Mouse (Mus musculus) C2C12 (cell line): ENCODE measurements around the gene 2900011O08Rik. TPM values are rescaled to one million over a fixed set of nuclear protein-coding genes. Genes with fewer than 3 reads are reported as not detected.
A peak's percentile ranks its signal among the peaks of the same experiment; 100 is the strongest.

Source experiments
- H3K27me3 ChIP-seq: one replicate; pipeline ENCODE4 v1.6.1; 2011; ENCODE audit not compliant: control insufficient read depth, insufficient read depth, insufficient read length
- H3K36me3 ChIP-seq: one replicate; pipeline ENCODE4 v1.6.1; 2011; ENCODE audit not compliant: control insufficient read depth, insufficient read depth
- H3K4me3 ChIP-seq: one replicate; pipeline ENCODE4 v1.5.1; 2011; ENCODE audit warnings: mild to moderate bottlenecking, control low read depth; ENCODE audit not compliant: poor library complexity, insufficient read depth, severe bottlenecking
- H3K79me2 ChIP-seq: one replicate; pipeline ENCODE4 v1.6.1; 2011; ENCODE audit not compliant: control insufficient read depth, insufficient read depth
- H3K79me3 ChIP-seq: one replicate; pipeline ENCODE4 v1.6.1; 2011; ENCODE audit warnings: low read depth, control low read depth
- H3ac ChIP-seq: one replicate; pipeline ENCODE3; 2011; ENCODE audit warnings: low read depth; ENCODE audit not compliant: control insufficient read depth, insufficient read length
- CEBPB ChIP-seq: IDR thresholded peaks from one replicate; pipeline ENCODE4 v1.6.1; 2011; ENCODE audit warnings: low read depth, mild to moderate bottlenecking, control low read depth, moderate library complexity
- CTCF ChIP-seq: IDR thresholded peaks from one replicate; pipeline ENCODE4 v1.5.1; 2011; ENCODE audit not compliant: control insufficient read depth, insufficient read depth, insufficient read length
- FOSL1 ChIP-seq: IDR thresholded peaks from one replicate; pipeline ENCODE4 v1.8.0; 2011; ENCODE audit warnings: mild to moderate bottlenecking, low read length; ENCODE audit not compliant: poor library complexity, insufficient read depth, severe bottlenecking
- MAX ChIP-seq: IDR thresholded peaks from one replicate; pipeline ENCODE4 v1.6.1; 2011; ENCODE audit warnings: mild to moderate bottlenecking, control low read depth
- MYOD1 ChIP-seq: IDR thresholded peaks from one replicate; pipeline ENCODE4 v1.6.1; 2011; ENCODE audit warnings: low read depth; ENCODE audit not compliant: control insufficient read depth, insufficient read length
- MYOG ChIP-seq: IDR thresholded peaks from one replicate; pipeline ENCODE4 v1.6.1; 2011; ENCODE audit not compliant: control insufficient read depth, insufficient read length; ENCODE audit errors: extremely low read depth
- USF1 ChIP-seq: IDR thresholded peaks from one replicate; pipeline ENCODE4 v1.6.1; 2011; ENCODE audit warnings: low read depth, mild to moderate bottlenecking, control low read depth, moderate library complexity
- polyA plus RNA-seq: library from polyadenylated mRNA; unstranded; fragments of >200 nt; fragmentation: generic; extraction: Trizol; gene quantifications from one replicate; pipeline ENCODE4 v1.2.1, GENCODE M21; 2012; ENCODE audit warnings: missing spikeins

The 2900011O08Rik gene
- polyA plus RNA-seq, 1 experiment: 0.02 TPM

DNA sequence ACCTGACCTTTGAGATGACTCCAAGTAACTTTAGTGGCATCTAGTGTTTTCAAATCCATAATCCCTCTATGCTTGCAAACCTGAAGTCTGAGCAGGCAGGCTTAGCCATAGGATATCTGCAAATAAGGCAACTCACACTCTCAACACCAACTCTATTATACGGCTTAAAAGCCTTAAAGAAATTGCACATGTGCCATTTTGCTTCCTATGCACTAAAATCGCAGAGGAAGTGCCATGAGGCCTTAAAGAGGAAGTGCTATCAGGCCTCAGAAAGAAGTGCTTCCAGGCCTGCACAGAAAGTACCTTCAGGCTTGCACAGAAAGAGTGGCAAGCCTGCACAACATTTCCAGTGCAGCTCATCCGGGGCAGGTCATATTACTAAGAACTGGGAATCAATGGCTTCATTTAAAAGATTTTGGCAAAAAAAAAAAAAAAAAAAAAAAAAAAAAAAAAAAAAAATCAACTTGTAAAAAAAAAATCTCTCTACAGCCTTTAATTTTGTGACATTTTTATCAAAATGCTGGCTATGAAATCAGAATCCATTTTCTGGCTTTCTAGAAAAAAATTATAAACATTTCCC, 123.3 kb downstream of the 2900011O08Rik start:
- no peak for TF ChIP-seq FOSL1
- no peak for TF ChIP-seq MYOG
- TF ChIP-seq MYOD1: no peak
- TF ChIP-seq CEBPB: no peak
- TF ChIP-seq USF1: no peak
- TF ChIP-seq MAX: no peak
- no peak for TF ChIP-seq CTCF
- Histone ChIP-seq H3K4me3 (no peak overlapping the region), H3K79me3 (no peaks in the 10 kb centered on the region), H3ac (no peak overlapping the region), H3K36me3 (peaks cover 43% of the 10 kb centered on the region), H3K27me3 (no peaks in the 10 kb centered on the region), H3K79me2 (no peaks in the 10 kb centered on the region)

DNA sequence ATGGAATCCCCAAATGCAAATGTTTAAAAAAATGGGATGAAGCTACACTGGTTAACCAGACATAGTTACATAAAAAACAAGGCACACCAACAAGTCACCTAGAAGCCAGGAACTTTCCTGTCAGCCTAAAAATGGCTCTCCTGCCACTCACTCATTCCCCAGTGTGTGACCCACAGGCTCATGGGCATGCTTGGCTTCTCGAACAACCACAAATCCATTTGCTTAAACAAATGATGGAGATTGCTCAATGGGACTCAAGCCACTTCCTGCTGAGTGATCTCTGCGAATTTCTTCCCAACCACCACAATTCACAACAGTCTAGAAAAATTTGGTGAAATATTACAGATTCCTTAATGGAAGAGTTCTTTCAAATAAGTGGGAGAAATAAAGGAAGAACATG, 124.5 kb downstream of the 2900011O08Rik start:
- TF ChIP-seq USF1 (no peak), CEBPB (peak; percentile 56)
- H3K79me3 ChIP-seq: no peaks in the 10 kb centered on the region
- no peaks in the 10 kb centered on the region for H3K27me3 ChIP-seq
- no peak overlapping the region for H3K4me3 ChIP-seq
- H3K36me3 ChIP-seq: peaks cover 43% of the 10 kb centered on the region
- H3ac ChIP-seq: no peak overlapping the region
- H3K79me2 ChIP-seq: no peaks in the 10 kb centered on the region

- Histone ChIP-seq H3K79me2 (no peaks in the 10 kb centered on the region), H3ac (no peak overlapping the region), H3K36me3 (peaks cover 47% of the 10 kb centered on the region), H3K27me3 (no peaks in the 10 kb centered on the region), H3K4me3 (no peak overlapping the region), H3K79me3 (no peaks in the 10 kb centered on the region)
- TF ChIP-seq MYOD1 (no peak), CTCF (no peak), CEBPB (no peak), FOSL1 (no peak), MAX (no peak), MYOG (no peak), USF1 (no peak)
These were observed 125.7 kb downstream of the 2900011O08Rik start for GRCm38 (mm10) chr16:14112133-14112532.

DNA sequence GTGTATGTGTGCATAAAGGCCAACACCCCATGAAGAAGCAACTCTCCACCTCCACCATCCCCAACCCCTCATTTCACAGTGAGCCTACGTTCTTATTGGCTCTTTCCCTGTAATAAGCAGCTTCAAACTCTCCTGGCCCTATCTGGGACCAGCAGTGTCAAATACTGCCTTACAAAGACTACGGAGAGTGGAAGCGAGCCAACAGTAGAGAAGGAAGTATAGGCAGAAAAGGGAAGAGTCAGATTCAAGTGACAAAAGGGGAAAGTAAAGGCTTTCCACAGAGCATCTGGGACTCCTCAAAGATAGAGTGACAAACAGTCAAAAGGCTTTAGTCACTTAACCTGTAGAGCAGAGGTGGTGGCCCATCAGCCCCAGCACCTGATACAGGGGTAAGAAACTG, 126.3 kb downstream of the 2900011O08Rik start:
- H3ac ChIP-seq: no peak overlapping the region
- TF ChIP-seq CTCF (no peak), CEBPB (no peak), MYOG (no peak), USF1 (no peak), FOSL1 (no peak), MAX (no peak), MYOD1 (no peak)
- H3K4me3 ChIP-seq: no peak overlapping the region
- no peaks in the 10 kb centered on the region for H3K79me3 ChIP-seq
- no peaks in the 10 kb centered on the region for H3K79me2 ChIP-seq
- no peaks in the 10 kb centered on the region for H3K27me3 ChIP-seq
- H3K36me3 ChIP-seq: peaks cover 47% of the 10 kb centered on the region

GRCm38 (mm10) chr16:14117299-14117698, 130.9 kb downstream of the 2900011O08Rik start:
- Histone ChIP-seq H3K36me3 (peaks cover 35% of the 10 kb centered on the region), H3K4me3 (no peak overlapping the region), H3K79me3 (no peaks in the 10 kb centered on the region), H3ac (no peak overlapping the region), H3K79me2 (no peaks in the 10 kb centered on the region), H3K27me3 (no peaks in the 10 kb centered on the region)
- TF ChIP-seq CTCF (no peak), CEBPB (no peak), MYOG (no peak), MYOD1 (no peak), FOSL1 (no peak), MAX (no peak), USF1 (no peak)

DNA sequence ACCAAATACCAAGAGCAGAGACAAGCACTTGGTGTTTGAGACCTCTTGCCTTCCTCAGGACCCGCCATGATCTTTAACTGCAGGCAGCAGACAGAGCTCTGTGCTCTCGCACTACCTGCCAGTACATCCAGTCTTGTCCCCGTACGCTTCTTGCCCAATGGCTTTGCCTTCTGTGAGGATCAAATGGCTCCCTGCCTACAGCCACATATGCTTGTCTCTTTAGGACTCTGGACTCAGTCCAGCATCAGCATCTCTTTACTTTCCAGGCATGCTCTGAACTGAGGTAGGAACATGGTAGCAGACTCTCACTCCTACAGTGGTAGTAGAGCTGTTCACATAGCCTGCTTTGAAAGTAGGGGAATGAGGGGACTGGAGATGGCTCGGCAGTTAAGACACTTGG, 134.5 kb downstream of the 2900011O08Rik start:
- peaks cover 46% of the 10 kb centered on the region for H3K36me3 ChIP-seq
- no peaks in the 10 kb centered on the region for H3K79me3 ChIP-seq
- no peaks in the 10 kb centered on the region for H3K79me2 ChIP-seq
- TF ChIP-seq MYOG (no peak), FOSL1 (no peak), CEBPB (no peak), USF1 (no peak), MYOD1 (no peak), MAX (no peak), CTCF (no peak)
- no peak overlapping the region for H3ac ChIP-seq
- no peak overlapping the region for H3K4me3 ChIP-seq
- H3K27me3 ChIP-seq: no peaks in the 10 kb centered on the region
